Mouse (Mus musculus) liver, embryonic 11.5 days (tissue): ENCODE data around the gene Zfyve19. TPM values are rescaled to one million over a fixed set of nuclear protein-coding genes. Genes with fewer than 3 reads are reported as not detected.

ENCODE experiments used
- ATAC-seq: fragments of 200-750 bp; cut with Nextera tagmentation; replicated peaks from 2 replicates; pipeline ENCODE4 v1.8.0; 2017; ENCODE audit warnings: moderate number of reproducible peaks, mild to moderate bottlenecking, moderate TSS enrichment, moderate library complexity; ENCODE audit not compliant: low FRiP score
- DNase-seq: peaks from one replicate; pipeline ENCODE4 v3.0.0-alpha.2; 2017; ENCODE audit warnings: low spot score
- H3K27ac ChIP-seq: fragments of 300-500 bp; sonication (generic); 2 replicates; pipeline ENCODE4 v1.5.1; 2014; ENCODE audit warnings: mild to moderate bottlenecking, low read depth, low read length, control low read depth
- H3K27me3 ChIP-seq: fragments of 300-500 bp; sonication (generic); replicated peaks from 2 replicates; pipeline ENCODE4 v1.6.1; 2014; ENCODE audit warnings: low read length, mixed read lengths; ENCODE audit not compliant: control insufficient read depth, insufficient read depth
- H3K36me3 ChIP-seq: fragments of 300-500 bp; sonication (generic); 2 replicates; pipeline ENCODE4 v1.6.1; 2014; ENCODE audit warnings: mild to moderate bottlenecking, low read length, moderate library complexity, mixed read lengths; ENCODE audit not compliant: control insufficient read depth, insufficient read depth
- H3K4me1 ChIP-seq: fragments of 300-500 bp; sonication (generic); replicated peaks from 2 replicates; pipeline ENCODE4 v1.6.1; 2014; ENCODE audit warnings: low read length, mixed read lengths; ENCODE audit not compliant: control insufficient read depth, insufficient read depth
- H3K4me2 ChIP-seq: fragments of 300-500 bp; sonication (generic); 2 replicates; pipeline ENCODE4 v1.6.1; 2014; ENCODE audit warnings: mild to moderate bottlenecking, control low read depth, moderate library complexity
- H3K4me3 ChIP-seq: fragments of 300-500 bp; sonication (generic); 2 replicates; pipeline ENCODE4 v1.5.1; 2014; ENCODE audit warnings: low read depth, low read length, control low read depth
- H3K9ac ChIP-seq: fragments of 300-500 bp; sonication (generic); 2 replicates; pipeline ENCODE4 v1.6.1; 2014; ENCODE audit warnings: low read depth, low read length, control low read depth
- H3K9me3 ChIP-seq: fragments of 300-500 bp; sonication (generic); 2 replicates; pipeline ENCODE4 v1.6.1; 2016; ENCODE audit warnings: low read length, inconsistent platforms, mixed read lengths; ENCODE audit not compliant: control insufficient read depth
- WGBS: fragments of 180-500 bp; shearing (Covaris S2); extraction: QIAGEN DNeasy Blood & Tissue Kit; methylation state at CpG from one replicate; pipeline ENCODE4 v1.1.7; 2014; 5-methylcytosine and 5-hydroxymethylcytosine counted together
- polyA plus RNA-seq: library from polyadenylated mRNA; unstranded; fragments of >200 nt; fragmentation: Nextera tagmentation; extraction: Ambion mirVana; gene quantifications from 2 replicates; pipeline ENCODE4 v1.2.1, GENCODE M21; 2014

The Zfyve19 gene
- polyA plus RNA-seq: 47.2 and 48.5 TPM in 2 replicates

GRCm38 (mm10) chr2:119208344-119209175, at the start of gene Zfyve19, which contains the start of gene Dnajc17:
Gene Zfyve19 (plus strand): TSS chr2:119208617.
Gene Dnajc17 (minus strand): TSS chr2:119208795.
- Histone ChIP-seq H3K27ac (peak within 1 kb of the TSS; percentile 81), H3K4me2 (peak within 1 kb of the TSS; percentile 68), H3K27me3 (no peaks in the 10 kb centered on the region), H3K36me3 (peaks cover 10% of the 10 kb centered on the region; the same call in 1 of the 2 replicates), H3K4me1 (peaks cover 5% of the 10 kb centered on the region; the same call in 1 of the 2 replicates), H3K9me3 (no peaks in the 10 kb centered on the region), H3K4me3 (peak within 1 kb of the TSS; percentile 76), H3K9ac (peak within 1 kb of the TSS; percentile 78)
- DNase-seq (peak; percentile 96), ATAC-seq (peak; percentile 97)
- WGBS: under 1% methylated on average over 51 of the region's 51 CpGs

GRCm38 (mm10) chr2:119161247-119161646, 47.2 kb upstream of the Zfyve19 start:
- no peak for ATAC-seq
- no peak overlapping the region for H3K9ac ChIP-seq
- H3K27ac ChIP-seq: no peak overlapping the region
- 49% methylated on average over 2 of the region's 2 CpGs for WGBS
- peaks cover 11% of the 10 kb centered on the region for H3K27me3 ChIP-seq
- peaks cover 3% of the 10 kb centered on the region; the same call in 1 of the 2 replicates for H3K9me3 ChIP-seq
- H3K4me2 ChIP-seq: no peak overlapping the region
- no peak for DNase-seq
- no peak overlapping the region for H3K4me3 ChIP-seq
- no peaks in the 10 kb centered on the region for H3K36me3 ChIP-seq
- peaks cover 10% of the 10 kb centered on the region for H3K4me1 ChIP-seq

GRCm38 (mm10) chr2:119163135-119163534, 45.3 kb upstream of the Zfyve19 start:
- Histone ChIP-seq H3K9me3 (peaks cover 3% of the 10 kb centered on the region; the same call in 1 of the 2 replicates), H3K27me3 (peaks cover 24% of the 10 kb centered on the region), H3K4me2 (no peak overlapping the region), H3K27ac (no peak overlapping the region), H3K4me3 (no peak overlapping the region), H3K9ac (no peak overlapping the region), H3K4me1 (peaks cover 13% of the 10 kb centered on the region), H3K36me3 (no peaks in the 10 kb centered on the region)
- 43% methylated on average over 3 of the region's 3 CpGs for WGBS
- DNase-seq (no peak), ATAC-seq (peak; percentile 42)

GRCm38 (mm10) chr2:119163999-119164398, 44.4 kb upstream of the Zfyve19 start:
- no peak overlapping the region for H3K27ac ChIP-seq
- H3K9me3 ChIP-seq: peaks cover 3% of the 10 kb centered on the region; the same call in 1 of the 2 replicates
- no peak overlapping the region for H3K4me3 ChIP-seq
- no peak overlapping the region for H3K9ac ChIP-seq
- WGBS: 85% methylated on average over 4 of the region's 4 CpGs
- no peak for DNase-seq
- H3K4me2 ChIP-seq: no peak overlapping the region
- no peak for ATAC-seq
- no peaks in the 10 kb centered on the region for H3K36me3 ChIP-seq
- peaks cover 13% of the 10 kb centered on the region for H3K4me1 ChIP-seq
- peaks cover 25% of the 10 kb centered on the region for H3K27me3 ChIP-seq

GRCm38 (mm10) chr2:119165401-119165800, 43.0 kb upstream of the Zfyve19 start:
- DNase-seq (no peak), ATAC-seq (no peak)
- H3K4me2 ChIP-seq: no peak overlapping the region
- peaks cover 13% of the 10 kb centered on the region for H3K4me1 ChIP-seq
- peaks cover 3% of the 10 kb centered on the region; the same call in 1 of the 2 replicates for H3K9me3 ChIP-seq
- no peak overlapping the region for H3K4me3 ChIP-seq
- no peak overlapping the region for H3K9ac ChIP-seq
- H3K27me3 ChIP-seq: peaks cover 25% of the 10 kb centered on the region
- H3K36me3 ChIP-seq: no peaks in the 10 kb centered on the region
- no peak overlapping the region for H3K27ac ChIP-seq

- DNase-seq (peak; percentile 75), ATAC-seq (peak; percentile 80)
- H3K9me3 ChIP-seq: peaks cover 3% of the 10 kb centered on the region; the same call in 1 of the 2 replicates
- H3K36me3 ChIP-seq: peaks cover 3% of the 10 kb centered on the region; the same call in 1 of the 2 replicates
- peaks cover 25% of the 10 kb centered on the region for H3K27me3 ChIP-seq
- H3K27ac ChIP-seq: no peak within 1 kb of the TSS
- H3K4me3 ChIP-seq: peak within 1 kb of the TSS; percentile 59
- peaks cover 16% of the 10 kb centered on the region for H3K4me1 ChIP-seq
- under 1% methylated on average over 60 of the region's 60 CpGs for WGBS
- peak within 1 kb of the TSS; percentile 55 for H3K9ac ChIP-seq
- H3K4me2 ChIP-seq: peak within 1 kb of the TSS; percentile 97
Observed at GRCm38 (mm10) chr2:119166901-119167865, 41.2 kb upstream of the Zfyve19 start, which contains the start of gene Gchfr. Gene Gchfr (plus strand): TSS chr2:119167773.

- peak overlapping the region; percentile 55 for H3K9ac ChIP-seq
- H3K27me3 ChIP-seq: peaks cover 25% of the 10 kb centered on the region
- ATAC-seq: peak; percentile 15
Observed at GRCm38 (mm10) chr2:119167866-119168256, 40.6 kb upstream of the Zfyve19 start.

GRCm38 (mm10) chr2:119170282-119170681, 38.1 kb upstream of the Zfyve19 start:
- ATAC-seq: no peak
- no peak overlapping the region for H3K27ac ChIP-seq
- H3K27me3 ChIP-seq: peaks cover 23% of the 10 kb centered on the region
- no peak for DNase-seq
- H3K9ac ChIP-seq: no peak overlapping the region
- 78% methylated on average over 2 of the region's 2 CpGs for WGBS
- peaks cover 35% of the 10 kb centered on the region for H3K4me1 ChIP-seq
- H3K36me3 ChIP-seq: peaks cover 3% of the 10 kb centered on the region; the same call in 1 of the 2 replicates
- peaks cover 3% of the 10 kb centered on the region; the same call in 1 of the 2 replicates for H3K9me3 ChIP-seq
- H3K4me2 ChIP-seq: no peak overlapping the region
- H3K4me3 ChIP-seq: no peak overlapping the region

More at GRCm38 (mm10) chr2:119167866-119168256, 40.6 kb upstream of the Zfyve19 start:
- peaks cover 21% of the 10 kb centered on the region for H3K4me1 ChIP-seq
- H3K9me3 ChIP-seq: peaks cover 3% of the 10 kb centered on the region; the same call in 1 of the 2 replicates
- 4% methylated on average over 26 of the region's 26 CpGs for whole genome bisulfite sequencing
- no peak for DNase-seq
- H3K4me3 ChIP-seq: peak overlapping the region; percentile 59
- peaks cover 3% of the 10 kb centered on the region; the same call in 1 of the 2 replicates for H3K36me3 ChIP-seq
- H3K27ac ChIP-seq: no peak overlapping the region
- H3K4me2 ChIP-seq: peak overlapping the region; percentile 97
